Mouse (Mus musculus): Measurements from ENCODE around the gene Olfr876. TPM values are rescaled to one million over a fixed set of nuclear protein-coding genes. Genes with fewer than 3 reads are reported as not detected.
"Not testable (repeated sequence)": the region's sequence is repeated elsewhere in the genome, so short reads cannot be mapped to it uniquely, and the experiment has no call there.

Olfr876 gene
- not detected in 2 replicates for polyA plus RNA-seq (2015; fragmentation: Nextera tagmentation; extraction: Ambion mirVana)

GRCm38 (mm10) chr9:37802731-37803130, at the start of gene Olfr876:
Olfr876 (plus strand) TSS chr9:37803031.
- Histone ChIP-seq H3K4me3 (ENCODE audit: low read depth, low read length) (no peak within 1 kb of the TSS), H3K4me2 (ENCODE audit: low read depth, low read length) (no peak within 1 kb of the TSS), H3K4me1 (ENCODE audit: control insufficient read depth, low read depth, low read length) (no peaks in the 10 kb centered on the region), H3K27me3 (ENCODE audit: control insufficient read depth, insufficient read depth, low read depth, low read length) (no peaks in the 10 kb centered on the region), H3K9ac (ENCODE audit: low read depth, low read length) (no peak within 1 kb of the TSS), H3K27ac (ENCODE audit: low read length) (no peak within 1 kb of the TSS), H3K36me3 (ENCODE audit: control insufficient read depth, insufficient read depth) (no peaks in the 10 kb centered on the region), H3K9me3 (replicated peaks; ENCODE audit: control insufficient read depth, low read length) (no peaks in the 10 kb centered on the region)
- no peak for ATAC-seq (ENCODE audit: low read depth)

- no peak overlapping the region for H3K4me2 ChIP-seq (ENCODE audit: low read depth, low read length)
- 53% methylated on average over 2 of the region's 2 CpGs for WGBS (ENCODE audit: insufficient replicate concordance)
- H3K4me3 ChIP-seq (ENCODE audit: low read depth, low read length), result no peak overlapping the region
- ATAC-seq (ENCODE audit: low read depth), result no peak
- no peaks in the 10 kb centered on the region for H3K27me3 ChIP-seq (ENCODE audit: control insufficient read depth, insufficient read depth, low read depth, low read length)
- no peak overlapping the region for H3K27ac ChIP-seq (ENCODE audit: low read length)
- H3K9me3 ChIP-seq (replicated peaks; ENCODE audit: control insufficient read depth, low read length), result no peaks in the 10 kb centered on the region
- no peak overlapping the region for H3K9ac ChIP-seq (ENCODE audit: low read depth, low read length)
- H3K36me3 ChIP-seq (ENCODE audit: control insufficient read depth, insufficient read depth), result no peaks in the 10 kb centered on the region
- H3K4me1 ChIP-seq (ENCODE audit: control insufficient read depth, low read depth, low read length), result no peaks in the 10 kb centered on the region
Measured at GRCm38 (mm10) chr9:37761728-37762127, 41.1 kb upstream of the Olfr876 start.

DNA sequence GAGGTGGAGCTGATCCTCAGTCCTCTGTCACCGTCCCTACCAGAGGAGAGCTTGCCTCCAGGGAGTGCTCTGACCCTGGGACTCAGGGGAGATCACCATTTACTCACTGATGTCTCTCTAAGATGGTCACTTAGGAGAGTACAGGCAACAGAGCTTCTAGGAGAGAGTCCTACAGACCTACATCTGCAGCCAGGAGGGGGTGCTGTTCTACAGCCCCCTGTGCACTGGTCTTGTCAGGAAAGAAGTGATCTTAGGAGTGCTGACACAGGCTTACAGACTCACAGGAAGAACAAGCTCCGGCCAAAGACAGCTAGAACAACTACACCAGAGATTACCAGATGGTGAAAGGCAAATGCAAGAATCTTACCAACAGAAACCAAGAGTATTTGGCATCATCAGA, 40.3 kb upstream of the Olfr876 start:
- Histone ChIP-seq H3K4me3 (ENCODE audit: low read depth, low read length) (no peak overlapping the region), H3K27me3 (ENCODE audit: control insufficient read depth, insufficient read depth, low read depth, low read length) (no peaks in the 10 kb centered on the region), H3K27ac (ENCODE audit: low read length) (no peak overlapping the region), H3K9ac (ENCODE audit: low read depth, low read length) (no peak overlapping the region), H3K9me3 (replicated peaks; ENCODE audit: control insufficient read depth, low read length) (no peaks in the 10 kb centered on the region), H3K36me3 (ENCODE audit: control insufficient read depth, insufficient read depth) (no peaks in the 10 kb centered on the region), H3K4me2 (ENCODE audit: low read depth, low read length) (no peak overlapping the region), H3K4me1 (ENCODE audit: control insufficient read depth, low read depth, low read length) (no peaks in the 10 kb centered on the region)
- WGBS (ENCODE audit: insufficient replicate concordance), result 28% methylated on average over 2 of the region's 2 CpGs
- no peak for ATAC-seq (ENCODE audit: low read depth)

- Histone ChIP-seq H3K4me3 (ENCODE audit: low read depth, low read length) (no peak overlapping the region), H3K27ac (ENCODE audit: low read length) (no peak overlapping the region), H3K36me3 (ENCODE audit: control insufficient read depth, insufficient read depth) (no peaks in the 10 kb centered on the region), H3K4me1 (ENCODE audit: control insufficient read depth, low read depth, low read length) (no peaks in the 10 kb centered on the region), H3K4me2 (ENCODE audit: low read depth, low read length) (no peak overlapping the region), H3K9ac (ENCODE audit: low read depth, low read length) (no peak overlapping the region), H3K27me3 (ENCODE audit: control insufficient read depth, insufficient read depth, low read depth, low read length) (no peaks in the 10 kb centered on the region), H3K9me3 (replicated peaks; ENCODE audit: control insufficient read depth, low read length) (no peaks in the 10 kb centered on the region)
- ATAC-seq (ENCODE audit: low read depth), result no peak
- WGBS (ENCODE audit: insufficient replicate concordance), result 45% methylated on average over 2 of the region's 2 CpGs
Measured at GRCm38 (mm10) chr9:37770661-37771060, 32.2 kb upstream of the Olfr876 start.

GRCm38 (mm10) chr9:37771759-37772158, 31.1 kb upstream of the Olfr876 start, which contains the start of gene Olfr875:
Olfr875 (plus strand) TSS chr9:37771857.
- no peak within 1 kb of the TSS for H3K4me3 ChIP-seq (ENCODE audit: low read depth, low read length)
- no peak within 1 kb of the TSS for H3K27ac ChIP-seq (ENCODE audit: low read length)
- no peaks in the 10 kb centered on the region for H3K4me1 ChIP-seq (ENCODE audit: control insufficient read depth, low read depth, low read length)
- H3K9ac ChIP-seq (ENCODE audit: low read depth, low read length), result no peak within 1 kb of the TSS
- H3K4me2 ChIP-seq (ENCODE audit: low read depth, low read length), result no peak within 1 kb of the TSS
- no peaks in the 10 kb centered on the region for H3K36me3 ChIP-seq (ENCODE audit: control insufficient read depth, insufficient read depth)
- ATAC-seq (ENCODE audit: low read depth), result no peak
- WGBS (ENCODE audit: insufficient replicate concordance), result 15% methylated on average over 2 of the region's 2 CpGs
- no peaks in the 10 kb centered on the region for H3K27me3 ChIP-seq (ENCODE audit: control insufficient read depth, insufficient read depth, low read depth, low read length)
- H3K9me3 ChIP-seq (replicated peaks; ENCODE audit: control insufficient read depth, low read length), result no peaks in the 10 kb centered on the region

- H3K9me3 ChIP-seq (replicated peaks; ENCODE audit: control insufficient read depth, low read length), result no peaks in the 10 kb centered on the region
- no peak overlapping the region for H3K9ac ChIP-seq (ENCODE audit: low read depth, low read length)
- H3K27ac ChIP-seq (ENCODE audit: low read length), result no peak overlapping the region
- no peak overlapping the region for H3K4me3 ChIP-seq (ENCODE audit: low read depth, low read length)
- no peaks in the 10 kb centered on the region for H3K4me1 ChIP-seq (ENCODE audit: control insufficient read depth, low read depth, low read length)
- H3K36me3 ChIP-seq (ENCODE audit: control insufficient read depth, insufficient read depth), result no peaks in the 10 kb centered on the region
- peak overlapping the region; percentile 32 for H3K4me2 ChIP-seq (ENCODE audit: low read depth, low read length)
- H3K27me3 ChIP-seq (ENCODE audit: control insufficient read depth, insufficient read depth, low read depth, low read length), result no peaks in the 10 kb centered on the region
- ATAC-seq (ENCODE audit: low read depth), result peak; percentile 84
- WGBS (ENCODE audit: insufficient replicate concordance), result 11% methylated on average over 7 of the region's 7 CpGs
Measured at GRCm38 (mm10) chr9:37782766-37783260, 20.0 kb upstream of the Olfr876 start.

DNA sequence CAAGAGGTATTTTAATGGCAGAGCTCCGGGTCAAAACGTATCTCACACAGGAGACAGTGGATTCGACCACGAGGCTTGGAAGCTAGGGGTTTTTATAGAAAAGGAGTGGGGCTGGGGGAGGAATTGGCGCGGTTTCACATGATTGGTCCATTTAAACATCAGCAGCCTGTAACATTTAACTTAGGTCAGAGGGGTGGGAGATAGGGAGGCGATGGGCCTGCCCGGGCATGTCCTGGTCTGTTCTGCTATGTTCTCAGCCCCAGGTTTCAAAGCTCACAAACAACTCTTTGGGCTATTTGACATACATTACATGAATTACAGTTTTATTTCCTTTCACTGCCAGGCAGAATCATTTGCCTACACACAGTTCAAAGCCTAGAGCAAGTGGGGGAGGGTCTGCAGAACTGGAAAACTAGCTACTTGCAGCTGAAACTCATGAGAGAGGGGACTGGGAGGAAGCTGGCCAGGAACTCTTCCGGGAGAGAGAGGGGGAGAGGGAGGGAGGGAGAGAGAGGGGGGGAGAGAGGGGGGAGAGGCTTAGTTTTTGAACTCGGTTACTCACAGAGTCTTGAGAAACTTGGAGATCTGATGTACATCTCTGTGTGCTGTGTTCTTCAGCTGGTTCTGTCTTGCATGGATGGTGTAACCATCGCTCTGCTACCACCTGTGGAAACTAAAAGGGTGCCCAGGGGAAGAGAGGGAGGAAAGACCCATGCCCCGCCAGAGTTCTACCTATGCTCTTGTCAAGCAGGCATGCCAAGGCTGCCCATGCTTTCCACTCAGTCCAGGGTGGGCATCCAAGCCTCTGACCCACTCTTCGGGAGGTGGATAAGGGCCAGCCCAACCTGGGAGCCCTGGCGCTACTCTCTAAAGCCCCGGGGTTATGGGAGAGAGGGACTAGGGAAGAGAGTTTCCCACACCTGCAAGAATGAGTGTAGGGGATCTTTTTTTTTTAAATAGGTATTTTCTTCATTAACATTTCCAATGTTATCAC, 19.1 kb upstream of the Olfr876 start:
- H3K9ac ChIP-seq (ENCODE audit: low read depth, low read length); H3K9me3 ChIP-seq (replicated peaks; ENCODE audit: control insufficient read depth, low read length); H3K4me1 ChIP-seq (ENCODE audit: control insufficient read depth, low read depth, low read length); H3K4me2 ChIP-seq (ENCODE audit: low read depth, low read length); H3K36me3 ChIP-seq (ENCODE audit: control insufficient read depth, insufficient read depth); H3K4me3 ChIP-seq (ENCODE audit: low read depth, low read length); H3K27me3 ChIP-seq (ENCODE audit: control insufficient read depth, insufficient read depth, low read depth, low read length); H3K27ac ChIP-seq (ENCODE audit: low read length); ATAC-seq (ENCODE audit: low read depth): not testable (repeated sequence)
- 45% methylated on average over 11 of the region's 15 CpGs for WGBS (ENCODE audit: insufficient replicate concordance)

DNA sequence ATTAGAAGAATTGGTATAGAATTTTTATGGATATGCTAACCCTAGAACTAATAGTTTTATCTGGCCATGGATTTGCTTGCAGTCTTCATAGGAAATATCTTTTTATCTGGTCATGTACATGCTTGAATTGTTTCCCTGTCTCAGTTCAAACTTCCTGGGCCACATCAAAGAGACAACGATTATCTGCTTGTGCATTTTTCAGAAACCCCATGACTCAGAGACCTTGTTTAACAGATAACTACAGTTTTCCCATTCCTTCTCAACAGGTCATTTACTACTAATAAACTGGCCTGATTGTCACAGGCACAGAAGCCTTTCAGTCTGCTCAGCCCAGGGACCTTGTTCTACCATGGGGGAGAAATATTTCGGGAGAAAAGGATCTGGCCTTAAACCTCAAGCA, 16.4 kb upstream of the Olfr876 start:
- H3K4me1 ChIP-seq (ENCODE audit: control insufficient read depth, low read depth, low read length), result no peaks in the 10 kb centered on the region
- H3K4me2 ChIP-seq (ENCODE audit: low read depth, low read length), result no peak overlapping the region
- H3K4me3 ChIP-seq (ENCODE audit: low read depth, low read length), result no peak overlapping the region
- no peaks in the 10 kb centered on the region for H3K36me3 ChIP-seq (ENCODE audit: control insufficient read depth, insufficient read depth)
- 44% methylated on average over 2 of the region's 2 CpGs for WGBS (ENCODE audit: insufficient replicate concordance)
- H3K9ac ChIP-seq (ENCODE audit: low read depth, low read length), result no peak overlapping the region
- H3K27ac ChIP-seq (ENCODE audit: low read length), result no peak overlapping the region
- no peaks in the 10 kb centered on the region for H3K9me3 ChIP-seq (replicated peaks; ENCODE audit: control insufficient read depth, low read length)
- no peaks in the 10 kb centered on the region for H3K27me3 ChIP-seq (ENCODE audit: control insufficient read depth, insufficient read depth, low read depth, low read length)
- ATAC-seq (ENCODE audit: low read depth), result no peak

DNA sequence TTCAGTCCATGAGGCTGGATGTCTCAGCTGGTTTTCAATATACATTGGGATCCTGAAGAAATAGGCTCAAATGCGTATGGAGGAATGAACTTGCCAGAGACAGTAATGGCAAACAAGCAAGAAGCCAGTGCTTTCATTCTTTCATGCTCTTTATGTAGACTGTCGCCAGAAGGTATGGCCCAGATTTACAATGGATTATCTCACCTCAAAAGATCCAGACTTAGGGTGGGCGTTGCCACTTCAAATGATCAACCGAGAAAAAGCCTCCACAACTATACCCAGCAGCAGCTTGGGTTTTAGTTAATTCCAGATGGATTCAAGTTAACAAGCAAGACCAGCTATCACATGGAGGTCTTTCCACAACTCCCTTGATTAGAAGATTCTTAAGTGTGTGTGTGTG, 776 bp upstream of the Olfr876 start:
- H3K4me3 ChIP-seq (ENCODE audit: low read depth, low read length), result no peak overlapping the region
- ATAC-seq (ENCODE audit: low read depth), result no peak
- no peaks in the 10 kb centered on the region for H3K27me3 ChIP-seq (ENCODE audit: control insufficient read depth, insufficient read depth, low read depth, low read length)
- H3K9me3 ChIP-seq (replicated peaks; ENCODE audit: control insufficient read depth, low read length), result no peaks in the 10 kb centered on the region
- H3K27ac ChIP-seq (ENCODE audit: low read length), result no peak overlapping the region
- H3K4me2 ChIP-seq (ENCODE audit: low read depth, low read length), result no peak overlapping the region
- H3K36me3 ChIP-seq (ENCODE audit: control insufficient read depth, insufficient read depth), result no peaks in the 10 kb centered on the region
- H3K4me1 ChIP-seq (ENCODE audit: control insufficient read depth, low read depth, low read length), result no peaks in the 10 kb centered on the region
- 52% methylated on average over 4 of the region's 4 CpGs for WGBS (ENCODE audit: insufficient replicate concordance)
- H3K9ac ChIP-seq (ENCODE audit: low read depth, low read length), result no peak overlapping the region

All from liver, embryonic 16.5 days (tissue).